Mouse (Mus musculus) cerebral cortex, adult 2 months (tissue): ENCODE results near the gene 4930590J08Rik.

ENCODE experiments used
- WGBS: fragments of 180-500 bp; shearing (Covaris S2); methylation state at CpG from one replicate; pipeline ENCODE4 v1.1.7; 2018; 5-methylcytosine and 5-hydroxymethylcytosine counted together

Gene 4930590J08Rik

DNA sequence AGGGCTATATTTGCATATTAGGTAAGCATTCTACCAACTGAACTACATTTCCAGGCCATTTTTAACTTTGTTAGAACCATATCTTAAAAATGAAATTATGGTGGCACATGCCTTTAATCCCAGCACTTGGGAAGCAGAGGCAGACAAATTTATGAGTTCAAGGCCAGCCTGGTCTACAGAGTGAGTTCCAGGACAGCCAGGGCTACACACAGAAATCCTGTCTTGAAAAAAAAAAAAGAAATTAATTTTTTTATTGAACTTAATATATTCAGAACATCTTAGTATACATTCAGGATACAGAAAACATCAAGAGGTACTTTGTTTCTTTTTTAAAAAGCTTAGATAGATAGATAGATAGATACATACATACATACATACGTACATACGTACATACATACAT is at the start of gene 4930590J08Rik:
Gene 4930590J08Rik, plus strand, starts transcription at position 301 of the 400 bp plus-strand sequence.
- 98% methylated on average over 2 of the region's 2 CpGs for WGBS

- 77% methylated on average over 5 of the region's 5 CpGs for WGBS
Observed at GRCm38 (mm10) chr6:91858339-91858738, 44.3 kb upstream of the 4930590J08Rik start.

- WGBS, result 75% methylated on average over 5 of the region's 5 CpGs
Observed at GRCm38 (mm10) chr6:91864595-91864994, 38.0 kb upstream of the 4930590J08Rik start.

GRCm38 (mm10) chr6:91865601-91866000 is 37.0 kb upstream of the 4930590J08Rik start:
- WGBS, result 51% methylated on average over 11 of the region's 11 CpGs

DNA sequence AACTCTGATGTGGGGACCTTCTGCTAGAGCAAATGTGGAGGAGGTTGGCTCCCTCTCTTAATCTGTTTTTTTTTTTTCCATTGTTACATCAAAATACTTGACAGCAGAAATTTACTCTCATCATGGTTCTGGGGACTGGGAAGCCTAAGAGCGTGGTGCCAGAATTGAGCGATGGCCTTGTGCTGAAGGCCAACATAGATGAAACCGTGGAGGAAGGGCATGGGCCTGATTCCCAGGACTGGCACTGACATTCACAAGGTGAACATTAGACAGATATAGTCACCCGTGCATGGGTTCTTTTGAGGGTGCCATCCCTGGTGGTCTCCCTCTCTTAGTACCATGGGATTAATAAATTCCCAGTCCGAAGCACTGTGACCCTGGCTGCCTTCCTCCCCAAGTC is 34.5 kb upstream of the 4930590J08Rik start:
- 94% methylated on average over 5 of the region's 5 CpGs for WGBS

DNA sequence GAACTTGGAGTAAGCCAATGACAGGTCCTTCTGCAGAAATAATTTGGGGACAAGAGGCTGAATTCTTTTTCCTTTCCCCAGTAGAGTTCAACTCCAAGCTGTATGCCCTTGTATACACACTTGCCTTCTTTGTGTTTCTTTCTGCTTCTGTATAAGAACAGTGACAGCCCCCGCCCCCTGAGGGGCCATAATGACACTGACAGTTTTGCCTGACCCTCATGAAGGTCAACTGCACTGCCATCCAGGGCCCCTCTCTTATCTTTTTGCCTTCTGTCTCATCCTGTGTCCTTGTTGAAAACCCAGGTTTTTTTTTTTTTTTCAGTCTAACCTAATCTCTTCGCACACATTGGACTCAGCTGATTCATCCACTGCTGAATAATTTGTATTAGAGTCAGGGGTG is 29.8 kb upstream of the 4930590J08Rik start:
- WGBS, result 68% methylated on average over 2 of the region's 2 CpGs

GRCm38 (mm10) chr6:91877885-91878651 is 24.5 kb upstream of the 4930590J08Rik start, which contains the start of gene Ccdc174:
Ccdc174 (plus strand) TSS chr6:91878053.
- under 1% methylated on average over 47 of the region's 47 CpGs for WGBS

DNA sequence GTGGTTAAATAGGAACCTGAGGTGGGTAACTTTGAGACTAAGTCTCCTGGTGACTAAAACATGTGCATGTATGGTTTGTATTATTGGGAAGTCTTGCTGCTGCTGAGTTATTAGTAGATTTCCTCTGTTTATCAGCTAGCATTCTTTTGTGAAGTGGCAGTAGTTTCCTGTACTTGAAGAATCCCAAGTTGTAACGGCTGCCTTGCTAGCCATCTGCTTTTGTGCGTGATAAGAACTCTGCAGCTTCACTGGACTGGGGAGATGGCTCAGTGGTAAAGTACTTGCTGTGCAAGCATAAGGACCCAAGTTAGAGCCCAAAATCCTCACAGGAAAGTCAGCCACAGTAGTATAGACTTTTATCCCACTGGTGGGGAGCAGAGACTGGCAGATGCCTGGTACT is 18.8 kb upstream of the 4930590J08Rik start:
- WGBS, result 78% methylated on average over 2 of the region's 2 CpGs

DNA sequence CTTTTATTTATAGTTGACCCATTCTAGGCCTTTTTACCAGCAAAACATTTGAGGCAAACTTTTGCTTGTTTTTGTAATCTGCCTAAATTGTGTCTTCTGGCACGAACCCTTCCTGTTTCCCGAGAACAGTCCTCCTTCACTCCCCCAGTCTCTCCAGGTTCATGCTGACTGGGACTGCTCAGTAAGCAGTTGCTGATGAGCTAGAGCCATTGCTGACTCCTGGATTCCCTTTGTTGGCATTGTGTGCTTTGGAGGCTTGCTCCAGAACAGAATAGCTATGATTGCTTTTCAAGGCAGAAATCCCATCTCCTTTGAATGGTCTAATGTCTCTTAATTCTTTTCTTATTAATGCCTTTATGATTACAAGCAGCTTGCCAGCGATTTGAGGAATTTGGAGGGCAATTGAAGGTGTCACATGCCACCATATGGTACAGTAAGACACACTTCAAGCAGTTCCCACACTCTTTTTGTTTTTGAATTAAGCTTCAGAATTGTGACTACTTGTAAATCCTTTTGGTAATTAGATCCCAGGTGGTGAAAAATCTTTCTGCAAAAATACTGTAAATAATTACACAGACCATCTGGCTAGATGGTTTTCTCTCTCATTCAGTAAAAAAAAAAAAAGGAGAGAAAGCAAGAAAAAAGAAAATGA is 13.2 kb upstream of the 4930590J08Rik start:
- 43% methylated on average over 3 of the region's 3 CpGs for WGBS

- 88% methylated on average over 5 of the region's 5 CpGs for WGBS
Observed at GRCm38 (mm10) chr6:91890615-91891014, 12.0 kb upstream of the 4930590J08Rik start.

DNA sequence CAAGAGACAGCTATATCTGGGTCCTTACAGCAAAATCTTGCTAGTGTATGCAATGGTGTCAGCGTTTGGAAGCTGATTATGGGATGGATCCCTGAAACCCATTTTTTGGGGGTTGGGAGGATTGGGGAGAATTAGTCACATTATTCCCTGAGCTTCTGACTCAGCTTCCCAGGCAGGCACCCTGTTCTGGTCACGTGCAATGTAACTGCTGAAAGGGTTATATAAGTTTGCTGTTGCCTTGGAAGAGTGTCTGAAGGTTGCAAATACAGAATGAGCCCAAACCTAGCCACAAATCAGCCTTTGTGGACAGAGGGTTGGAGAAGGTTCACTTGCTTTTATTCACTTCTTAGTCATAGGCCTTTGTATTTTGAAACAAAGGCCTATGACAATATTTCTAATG is 10.8 kb upstream of the 4930590J08Rik start:
- WGBS, result 55% methylated on average over 2 of the region's 2 CpGs

GRCm38 (mm10) chr6:91896783-91897182 is 5.8 kb upstream of the 4930590J08Rik start:
- WGBS, result 64% methylated on average over 3 of the region's 3 CpGs

GRCm38 (mm10) chr6:91901505-91901904 is 1.1 kb upstream of the 4930590J08Rik start:
- 14% methylated on average over 5 of the region's 5 CpGs for WGBS

DNA sequence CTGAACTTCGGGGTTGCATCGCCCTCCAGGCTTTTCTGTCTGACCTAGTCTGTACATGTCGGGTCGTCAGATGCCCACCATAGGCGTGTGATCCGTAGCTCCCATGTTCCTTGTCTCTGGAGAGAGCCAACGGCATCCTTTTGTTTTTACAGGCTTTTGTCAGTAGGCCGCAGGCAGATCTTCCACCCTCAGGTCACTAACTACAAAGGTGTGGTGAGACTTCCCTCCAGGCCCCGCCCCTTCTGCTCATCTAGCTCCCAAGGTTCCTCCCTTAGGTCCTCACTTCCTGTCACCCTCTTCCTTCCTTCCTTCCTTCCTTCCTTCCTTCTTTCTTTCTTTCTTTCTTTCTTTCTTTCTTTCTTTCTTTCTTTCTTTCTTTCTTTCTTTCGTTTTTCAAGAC is 11.4 kb downstream of the 4930590J08Rik start:
- WGBS, result 94% methylated on average over 10 of the region's 10 CpGs

GRCm38 (mm10) chr6:91917286-91917685 is 14.7 kb downstream of the 4930590J08Rik start:
- 33% methylated on average over 4 of the region's 4 CpGs for WGBS

DNA sequence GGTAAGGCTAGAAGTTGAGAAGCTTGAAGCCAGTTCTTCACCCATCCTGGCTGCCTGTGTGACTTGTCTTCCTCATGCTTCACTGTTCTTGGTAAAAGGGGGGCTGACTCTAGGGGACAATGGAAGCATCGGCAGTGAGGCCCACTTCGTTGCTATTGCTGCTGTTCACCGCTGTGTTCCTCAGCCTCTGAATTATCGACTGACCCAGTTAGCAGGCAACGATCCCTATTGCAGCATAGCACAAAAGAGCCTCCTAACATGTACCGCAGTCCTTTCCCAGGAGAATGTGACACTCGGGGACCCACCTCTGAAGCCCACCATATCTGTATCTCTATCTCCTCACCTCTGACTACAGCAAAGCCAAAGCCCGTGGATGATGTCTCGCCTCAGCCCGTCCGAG is 15.1 kb downstream of the 4930590J08Rik start:
- WGBS, result 84% methylated on average over 11 of the region's 11 CpGs

- 71% methylated on average over 5 of the region's 5 CpGs for WGBS
Observed at GRCm38 (mm10) chr6:91931231-91931630, 28.6 kb downstream of the 4930590J08Rik start.

DNA sequence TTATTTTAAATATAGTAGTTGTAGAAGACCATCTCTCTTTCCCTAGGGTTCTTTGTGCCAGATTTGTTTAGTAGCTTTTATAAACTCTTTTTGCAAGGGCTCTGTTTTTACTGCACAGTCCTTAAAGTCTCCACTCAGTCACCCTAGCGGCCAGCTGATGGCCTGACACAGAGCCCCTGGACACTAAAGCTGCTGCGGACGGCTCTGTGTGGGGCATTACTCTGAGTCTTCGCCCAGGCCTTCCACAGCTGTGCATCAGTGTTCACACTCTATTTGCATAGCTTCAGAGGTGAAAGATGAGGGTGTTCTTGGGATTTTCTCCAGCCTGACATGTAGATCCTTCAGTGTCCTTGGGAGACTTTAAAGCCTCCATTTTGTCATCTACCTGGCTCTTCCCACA is 35.9 kb downstream of the 4930590J08Rik start:
- WGBS, result 80% methylated on average over 4 of the region's 4 CpGs

GRCm38 (mm10) chr6:91948426-91948825 is 45.8 kb downstream of the 4930590J08Rik start:
- 56% methylated on average over 2 of the region's 2 CpGs for WGBS

- WGBS, result 38% methylated on average over 4 of the region's 8 CpGs
Observed at GRCm38 (mm10) chr6:91958015-91958414, 55.4 kb downstream of the 4930590J08Rik start.

GRCm38 (mm10) chr6:91960028-91960811 is 57.6 kb downstream of the 4930590J08Rik start:
- 71% methylated on average over 8 of the region's 8 CpGs for WGBS

- 43% methylated on average over 4 of the region's 4 CpGs for WGBS
Observed at GRCm38 (mm10) chr6:91963429-91963828, 60.8 kb downstream of the 4930590J08Rik start.
